Mouse (Mus musculus) MEL (cell line): Measurements from ENCODE around the gene Lrrc39. TPM values are rescaled to one million over a fixed set of nuclear protein-coding genes. Genes with fewer than 3 reads are reported as not detected.

Source experiments
- DNase-seq: peaks from one replicate; pipeline ENCODE4 v3.0.0; 2011; ENCODE audit warnings: low read depth, low spot score
- H3K27ac ChIP-seq: 2 replicates; pipeline ENCODE4 v1.5.1; 2012; ENCODE audit warnings: low read depth, mild to moderate bottlenecking, control low read depth, low read length, moderate library complexity; ENCODE audit not compliant: control insufficient read depth
- H3K27me3 ChIP-seq, 2 experiments: fragments of 150-350 bp in 1 of 2; sonication (generic) in 1 of 2; 2 replicates each; pipeline ENCODE4 v1.6.1; 2012; ENCODE audit warnings: low read length in 2 of 2, mild to moderate bottlenecking in 2 of 2, improper control_type of control experiment in 1 of 2, moderate library complexity in 1 of 2; ENCODE audit not compliant: insufficient read depth in 2 of 2, control insufficient read depth in 1 of 2
- H3K36me3 ChIP-seq, 2 experiments: 2 replicates each; pipeline ENCODE4 v1.6.1; 2012 to 2014; ENCODE audit warnings: low read length in 2 of 2, improper control_type of control experiment in 1 of 2, inconsistent platforms in 1 of 2, mild to moderate bottlenecking in 1 of 2; ENCODE audit not compliant: insufficient read depth in 2 of 2, control insufficient read depth in 1 of 2
- H3K4me1 ChIP-seq, 2 experiments: fragments of 150-350 bp in 1 of 2; sonication (generic) in 1 of 2; 2 replicates each; pipeline ENCODE4 v1.6.1; 2012; ENCODE audit warnings: low read length in 2 of 2, improper control_type of control experiment in 1 of 2, mild to moderate bottlenecking in 1 of 2; ENCODE audit not compliant: insufficient read depth in 2 of 2, control insufficient read depth in 1 of 2
- H3K4me3 ChIP-seq, 2 experiments: fragments of 150-350 bp in 1 of 2; sonication (generic) in 1 of 2; 2 replicates each; pipeline ENCODE4 v1.5.1; 2012; ENCODE audit warnings: low read depth in 2 of 2, low read length in 2 of 2, mild to moderate bottlenecking in 2 of 2, moderate library complexity in 2 of 2, control low read depth in 1 of 2, improper control_type of control experiment in 1 of 2; ENCODE audit not compliant: control insufficient read depth in 1 of 2, insufficient read depth in 1 of 2
- H3K79me2 ChIP-seq: 2 replicates; pipeline ENCODE4 v1.6.1; 2012; ENCODE audit warnings: mild to moderate bottlenecking, low read length, moderate library complexity; ENCODE audit not compliant: control insufficient read depth, poor library complexity, insufficient read depth
- H3K9ac ChIP-seq: 2 replicates; pipeline ENCODE4 v1.6.1; 2012; ENCODE audit warnings: low read depth, mild to moderate bottlenecking, control low read depth, low read length, moderate library complexity; ENCODE audit not compliant: control insufficient read depth, poor library complexity, severe bottlenecking
- H3K9me3 ChIP-seq: fragments of 150-350 bp; sonication (generic); replicated peaks from 2 replicates; pipeline ENCODE4 v1.6.1; 2012; ENCODE audit warnings: mild to moderate bottlenecking, low read length, improper control_type of control experiment, moderate library complexity; ENCODE audit not compliant: insufficient read depth
- CHD1 ChIP-seq: IDR thresholded peaks from 2 replicates; pipeline ENCODE4 v1.6.1; 2012; ENCODE audit warnings: low read depth, mild to moderate bottlenecking, inconsistent platforms, low read length, improper control_type of control experiment
- CHD2 ChIP-seq: IDR thresholded peaks from 2 replicates; pipeline ENCODE4 v1.6.1; 2011; ENCODE audit warnings: low read length, improper control_type of control experiment
- E2F4 ChIP-seq: IDR thresholded peaks from 2 replicates; pipeline ENCODE4 v1.6.1; 2011; ENCODE audit warnings: low read depth, low read length, improper control_type of control experiment, borderline replicate concordance
- EP300 ChIP-seq, 2 experiments: IDR thresholded peaks; 2 replicates each; pipeline ENCODE4 v1.6.1; 2011; ENCODE audit warnings: improper control_type of control experiment in 2 of 2, low read length in 2 of 2, low read depth in 1 of 2, mild to moderate bottlenecking in 1 of 2
- ETS1 ChIP-seq: IDR thresholded peaks from 2 replicates; pipeline ENCODE4 v1.6.1; 2012; ENCODE audit warnings: low read depth, mild to moderate bottlenecking, inconsistent platforms, low read length, improper control_type of control experiment, moderate library complexity
- GABPA ChIP-seq: IDR thresholded peaks from 2 replicates; pipeline ENCODE4 v1.6.1; 2012; ENCODE audit warnings: low read depth, mild to moderate bottlenecking, inconsistent platforms, low read length, improper control_type of control experiment, moderate library complexity
- GATA1 ChIP-seq: IDR thresholded peaks from 2 replicates; pipeline ENCODE4 v1.6.1; 2011; ENCODE audit warnings: low read depth, low read length, improper control_type of control experiment
- HCFC1 ChIP-seq: IDR thresholded peaks from 2 replicates; pipeline ENCODE4 v1.6.1; 2012; ENCODE audit warnings: low read depth, mild to moderate bottlenecking, inconsistent platforms, low read length, improper control_type of control experiment, moderate library complexity
- JUND ChIP-seq: IDR thresholded peaks from 2 replicates; pipeline ENCODE4 v1.6.1; 2011; ENCODE audit warnings: low read depth, mild to moderate bottlenecking, improper control_type of control experiment, low read length
- KAT2A ChIP-seq: conservative IDR thresholded peaks from 2 replicates; pipeline ENCODE4 v1.6.1; 2012; ENCODE audit warnings: low read depth, low read length, improper control_type of control experiment, inconsistent platforms
- MAFK ChIP-seq: IDR thresholded peaks from 2 replicates; pipeline ENCODE4 v1.6.1; 2011; ENCODE audit warnings: low read depth, mild to moderate bottlenecking, low read length, improper control_type of control experiment, borderline replicate concordance
- MAX ChIP-seq: IDR thresholded peaks from 2 replicates; pipeline ENCODE4 v1.6.1; 2011; ENCODE audit warnings: low read length, improper control_type of control experiment
- MXI1 ChIP-seq: IDR thresholded peaks from 2 replicates; pipeline ENCODE4 v1.6.1; 2011; ENCODE audit warnings: mild to moderate bottlenecking, low read depth, low read length, improper control_type of control experiment
- MYC ChIP-seq: IDR thresholded peaks from 2 replicates; pipeline ENCODE4 v1.6.1; 2011; ENCODE audit warnings: low read depth, mild to moderate bottlenecking, low read length, improper control_type of control experiment, moderate library complexity
- RCOR1 ChIP-seq: IDR thresholded peaks from 2 replicates; pipeline ENCODE4 v1.6.1; 2012; ENCODE audit warnings: low read depth, mild to moderate bottlenecking, inconsistent platforms, low read length, improper control_type of control experiment
- TAL1 ChIP-seq: IDR thresholded peaks from 2 replicates; pipeline ENCODE4 v1.6.1; 2012; ENCODE audit warnings: mild to moderate bottlenecking, inconsistent platforms, low read length, moderate library complexity, mixed read lengths
- TCF12 ChIP-seq: IDR thresholded peaks from 2 replicates; pipeline ENCODE4 v1.6.1; 2014; ENCODE audit warnings: low read depth, mild to moderate bottlenecking, inconsistent platforms, low read length, improper control_type of control experiment, moderate library complexity
- UBTF ChIP-seq: IDR thresholded peaks from 2 replicates; pipeline ENCODE4 v1.6.1; 2012; ENCODE audit warnings: low read depth, mild to moderate bottlenecking, inconsistent platforms, low read length, improper control_type of control experiment, moderate library complexity, borderline replicate concordance; ENCODE audit not compliant: insufficient read depth
- USF2 ChIP-seq, 2 experiments: IDR thresholded peaks; 2 replicates each; pipeline ENCODE4 v1.6.1; 2011 to 2012; ENCODE audit warnings: improper control_type of control experiment in 2 of 2, low read length in 2 of 2, borderline replicate concordance in 1 of 2, inconsistent platforms in 1 of 2, low read depth in 1 of 2, mild to moderate bottlenecking in 1 of 2; ENCODE audit not compliant: insufficient read depth in 1 of 2
- ZC3H11A ChIP-seq: IDR thresholded peaks from 2 replicates; pipeline ENCODE4 v1.6.1; 2012; ENCODE audit warnings: low read depth, mild to moderate bottlenecking, inconsistent platforms, low read length, improper control_type of control experiment
- ZMIZ1 ChIP-seq: IDR thresholded peaks from 2 replicates; pipeline ENCODE4 v1.6.1; 2012; ENCODE audit warnings: low read depth, mild to moderate bottlenecking, inconsistent platforms, low read length, improper control_type of control experiment, moderate library complexity
- polyA plus RNA-seq, 2 experiments: library from polyadenylated mRNA; stranded (reverse) in 1 of 2; unstranded in 1 of 2; fragments of >175 nt in 1 of 2; fragments of >200 nt in 1 of 2; gene quantifications; 2 replicates each; pipeline versions ENCODE4 v1.2.1 to v1.2.4; 2012; ENCODE audit warnings: low replicate concordance in 2 of 2, low read depth in 1 of 2; ENCODE audit not compliant: insufficient read length in 2 of 2, insufficient read depth in 1 of 2, missing spikeins in 1 of 2
- total RNA-seq: library from RNA; depleted of rRNA; stranded (reverse); fragments of 300-350 nt; gene quantifications from 2 replicates; pipeline ENCODE4 v1.2.3, GENCODE M21; 2012

The Lrrc39 gene
- total and polyA plus RNA-seq, 3 experiments: 0.40 to 0.65 TPM; not detected in 1

DNA sequence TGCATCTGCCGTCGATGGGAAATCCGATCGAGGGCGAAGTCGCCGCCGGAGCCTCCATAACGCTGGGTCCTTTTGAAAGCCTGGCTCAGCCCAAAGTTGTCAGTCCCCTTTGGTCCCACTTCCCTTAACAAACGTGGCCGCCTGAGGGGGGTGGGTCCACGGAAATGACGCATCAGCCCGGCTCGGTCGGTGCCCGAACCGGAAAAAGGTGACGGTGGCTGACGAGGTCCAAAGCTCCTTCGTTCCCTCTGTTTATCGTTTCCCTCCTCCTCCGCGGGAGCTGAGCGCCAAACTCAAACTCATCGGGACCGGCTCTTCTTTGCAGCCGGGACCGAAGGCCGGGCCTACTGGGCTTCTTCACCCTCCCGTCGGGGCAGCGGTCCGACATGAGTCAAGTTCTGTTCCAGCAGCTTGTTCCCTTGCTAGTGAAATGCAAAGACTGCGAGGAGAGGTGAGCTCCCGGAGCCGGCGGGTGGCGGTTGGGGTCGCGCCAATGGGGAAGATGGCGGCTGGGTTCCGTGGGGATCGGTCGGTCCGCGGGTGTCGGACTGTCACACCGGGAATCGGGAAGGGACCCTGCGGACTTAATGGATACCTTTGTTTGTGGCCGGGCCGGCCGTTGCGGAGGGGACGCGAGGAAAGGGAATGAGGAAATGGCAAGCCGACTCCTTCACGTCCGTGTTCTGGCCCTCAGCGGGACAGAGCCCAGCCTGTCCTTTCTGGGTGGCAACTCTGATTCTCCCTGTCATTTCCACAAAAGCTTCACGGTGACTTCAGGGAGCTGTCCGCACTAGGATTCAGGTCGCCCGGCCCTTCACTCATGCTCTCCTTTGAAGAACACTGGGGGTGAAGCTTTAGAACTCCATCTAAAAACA, 32.2 kb downstream of the Lrrc39 start, which contains the start of gene Sass6 (continued):
- TF ChIP-seq ZC3H11A: no peak
- no peak for TF ChIP-seq USF2 (IDR thresholded peaks at IDR 0.05; ENCODE audit: borderline replicate concordance in 1 of 2, insufficient read depth in 1 of 2, low read depth in 1 of 2, low read length in 2 of 2)
- TF ChIP-seq MAX: 0 out of 2 replicates have a peak, but pooled peaks have one; percentile 58
- TF ChIP-seq MYC: peak; percentile 87

DNA sequence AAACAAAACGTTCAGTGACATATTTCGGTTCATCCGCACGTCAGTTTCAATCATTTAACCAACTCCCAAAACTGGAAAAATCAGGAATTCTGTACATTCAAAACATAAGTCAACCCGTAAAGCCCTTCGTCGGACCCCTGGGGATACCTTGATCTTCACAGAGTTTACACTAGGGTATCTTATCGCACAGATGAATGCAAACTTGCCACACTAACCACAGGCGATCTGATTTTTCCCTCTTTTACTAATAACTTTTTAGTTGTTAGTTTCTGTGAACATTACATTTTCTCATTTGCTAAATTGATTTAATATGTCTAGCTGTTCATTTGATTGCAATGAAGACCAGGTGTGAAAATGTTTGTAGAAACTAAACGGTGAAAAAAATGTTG, 32.8 kb downstream of the Lrrc39 start:
- Histone ChIP-seq H3K79me2 (peaks cover 25% of the 10 kb centered on the region), H3K27me3 (no peaks in the 10 kb centered on the region), H3K4me3 (peak overlapping the region; percentile 80 to 95), H3K27ac (no peak overlapping the region), H3K9ac (peak overlapping the region; percentile 93), H3K9me3 (no peaks in the 10 kb centered on the region), H3K36me3 (peaks cover 5 to 19% of the 10 kb centered on the region in 2 experiments; a peak in 3 of 4 replicates), H3K4me1 (peaks cover 5 to 6% of the 10 kb centered on the region in 2 experiments)
- DNase-seq: no peak
- no peak for TF ChIP-seq HCFC1
- TF ChIP-seq GATA1: peak; percentile 75
- peak; percentile 41; the same call in 1 of the 2 replicates for TF ChIP-seq ETS1
- TF ChIP-seq TCF12: peak; percentile 67
- peak; percentile 50 to 62; a peak in 3 of 4 replicates for TF ChIP-seq EP300 (IDR thresholded peaks at IDR 0.05; ENCODE audit: low read depth in 1 of 2, low read length in 2 of 2)
- TF ChIP-seq CHD1: no peak
- TF ChIP-seq RCOR1: peak; percentile 96
- peak; percentile 39 for TF ChIP-seq TAL1

DNA sequence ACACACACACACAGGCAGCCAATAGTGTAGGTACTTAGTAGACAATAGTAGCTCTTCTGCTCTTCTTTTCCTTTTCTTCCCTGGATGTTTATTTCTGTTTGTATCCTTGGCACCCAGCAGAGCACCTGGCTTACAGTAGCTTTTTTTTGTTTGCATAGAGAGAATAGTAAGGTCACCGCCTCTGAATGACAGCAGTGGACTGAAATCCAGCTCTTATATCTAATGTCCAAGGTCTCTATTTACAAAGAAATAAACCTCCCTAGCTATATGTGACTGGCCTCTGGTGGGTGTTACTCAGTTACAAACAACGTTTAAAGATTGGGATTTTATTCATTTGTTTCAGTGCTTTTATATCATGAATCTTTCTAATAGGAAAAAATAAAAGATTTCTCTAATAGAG, 36.9 kb downstream of the Lrrc39 start:
- Histone ChIP-seq H3K9ac (no peak overlapping the region), H3K27me3 (no peaks in the 10 kb centered on the region), H3K4me3 (no peak overlapping the region), H3K79me2 (peaks cover 17% of the 10 kb centered on the region), H3K36me3 (peaks cover 0 to 14% of the 10 kb centered on the region in 2 experiments; a peak in 2 of 4 replicates), H3K4me1 (peaks cover 4 to 5% of the 10 kb centered on the region in 2 experiments), H3K9me3 (no peaks in the 10 kb centered on the region), H3K27ac (no peak overlapping the region)
- no peak for DNase-seq
- TF ChIP-seq ZMIZ1: no peak
- no peak for TF ChIP-seq JUND
- no peak for TF ChIP-seq RCOR1
- no peak for TF ChIP-seq MAX
- no peak for TF ChIP-seq CHD2
- no peak for TF ChIP-seq MAFK
- no peak for TF ChIP-seq MXI1
- no peak for TF ChIP-seq GABPA
- no peak for TF ChIP-seq KAT2A
- TF ChIP-seq UBTF: no peak
- no peak for TF ChIP-seq E2F4
